Mouse (Mus musculus) stomach, postnatal 0 days (tissue): ENCODE data around the gene Gtf2a1.

ENCODE experiments used
- CTCF ChIP-seq: IDR thresholded peaks from 2 replicates; pipeline ENCODE4 v1.5.1; 2016; ENCODE audit warnings: antibody characterized with exemption, low read depth, mild to moderate bottlenecking, moderate library complexity
- EP300 ChIP-seq: optimal IDR thresholded peaks from 2 replicates; pipeline ENCODE3; 2016; ENCODE audit warnings: antibody characterized with exemption

- no peak for TF ChIP-seq CTCF
- no peak for TF ChIP-seq EP300
Measured at GRCm38 (mm10) chr12:91638351-91638750, 48.1 kb upstream of the Gtf2a1 start.
